Mouse (Mus musculus) embryonic facial prominence, embryonic 11.5 days (tissue): ENCODE results near the gene Bphl. TPM values are rescaled to one million over a fixed set of nuclear protein-coding genes. Genes with fewer than 3 reads are reported as not detected.

ENCODE experiments used
- ATAC-seq: fragments of 200-750 bp; cut with Nextera tagmentation; replicated peaks from 2 replicates; pipeline ENCODE4 v1.8.0; 2017; ENCODE audit warnings: low read depth; ENCODE audit not compliant: insufficient number of reproducible peaks, low FRiP score, low TSS enrichment
- DNase-seq: peaks from one replicate; pipeline ENCODE4 v3.0.0-alpha.2; 2015; ENCODE audit warnings: low spot score
- H3K27ac ChIP-seq: fragments of 300-500 bp; sonication (generic); replicated peaks from 2 replicates; pipeline ENCODE4 v1.5.1; 2014; ENCODE audit warnings: mild to moderate bottlenecking, low read depth, low read length, control low read depth
- H3K27me3 ChIP-seq: fragments of 300-500 bp; sonication (generic); 2 replicates; pipeline ENCODE4 v1.6.1; 2014; ENCODE audit warnings: mild to moderate bottlenecking, low read length, moderate library complexity, mixed read lengths; ENCODE audit not compliant: control insufficient read depth, insufficient read depth
- H3K36me3 ChIP-seq: fragments of 300-500 bp; sonication (generic); replicated peaks from 2 replicates; pipeline ENCODE4 v1.6.1; 2014; ENCODE audit warnings: low read depth, mild to moderate bottlenecking, low read length, moderate library complexity, mixed read lengths; ENCODE audit not compliant: control insufficient read depth, insufficient read depth
- H3K4me1 ChIP-seq: fragments of 300-500 bp; sonication (generic); 2 replicates; pipeline ENCODE4 v1.6.1; 2014; ENCODE audit warnings: low read length, mixed read lengths; ENCODE audit not compliant: control insufficient read depth, insufficient read depth
- H3K4me2 ChIP-seq: fragments of 300-500 bp; sonication (generic); 2 replicates; pipeline ENCODE4 v1.6.1; 2014; ENCODE audit warnings: low read depth, mild to moderate bottlenecking, control low read depth, low read length, moderate library complexity
- H3K4me3 ChIP-seq: fragments of 300-500 bp; sonication (generic); 2 replicates; pipeline ENCODE4 v1.5.1; 2014; ENCODE audit warnings: low read depth, low read length, control low read depth
- H3K9ac ChIP-seq: fragments of 300-500 bp; sonication (generic); replicated peaks from 2 replicates; pipeline ENCODE4 v1.6.1; 2014; ENCODE audit warnings: mild to moderate bottlenecking, control low read depth, low read length
- H3K9me3 ChIP-seq: fragments of 300-500 bp; sonication (generic); replicated peaks from 2 replicates; pipeline ENCODE4 v1.6.1; 2016; ENCODE audit warnings: mild to moderate bottlenecking, low read length, inconsistent platforms, mixed read lengths; ENCODE audit not compliant: control insufficient read depth
- WGBS: fragments of 180-500 bp; shearing (Covaris S2); extraction: QIAGEN DNeasy Blood & Tissue Kit; methylation state at CpG from one replicate; pipeline ENCODE4 v1.1.7; 2014; 5-methylcytosine and 5-hydroxymethylcytosine counted together
- polyA plus RNA-seq: library from polyadenylated mRNA; unstranded; fragments of >200 nt; fragmentation: Nextera tagmentation; extraction: Ambion mirVana; gene quantifications from 2 replicates; pipeline ENCODE4 v1.2.1, GENCODE M21; 2014

Bphl gene
- polyA plus RNA-seq, 1 experiment from 2014 or later = 42.8 TPM

GRCm38 (mm10) chr13:34109677-34110058, 72.3 kb downstream of the Bphl start:
- Histone ChIP-seq H3K4me3 (no peak overlapping the region), H3K9me3 (no peaks in the 10 kb centered on the region), H3K4me1 (no peaks in the 10 kb centered on the region), H3K9ac (no peak overlapping the region), H3K4me2 (no peak overlapping the region), H3K27ac (no peak overlapping the region), H3K36me3 (no peaks in the 10 kb centered on the region), H3K27me3 (no peaks in the 10 kb centered on the region)
- peak; percentile 14 for DNase-seq
- no peak for ATAC-seq
- 37% methylated on average over 4 of the region's 4 CpGs for WGBS

GRCm38 (mm10) chr13:34111019-34111418, 73.6 kb downstream of the Bphl start:
- no peak overlapping the region for H3K27ac ChIP-seq
- no peaks in the 10 kb centered on the region for H3K4me1 ChIP-seq
- H3K9ac ChIP-seq = no peak overlapping the region
- DNase-seq (no peak), ATAC-seq (no peak)
- H3K4me2 ChIP-seq = no peak overlapping the region
- H3K9me3 ChIP-seq = no peaks in the 10 kb centered on the region
- no peaks in the 10 kb centered on the region for H3K36me3 ChIP-seq
- WGBS = 65% methylated on average over 5 of the region's 5 CpGs
- H3K27me3 ChIP-seq = no peaks in the 10 kb centered on the region
- H3K4me3 ChIP-seq = no peak overlapping the region

- no peaks in the 10 kb centered on the region for H3K36me3 ChIP-seq
- no peak overlapping the region for H3K9ac ChIP-seq
- no peak overlapping the region for H3K4me3 ChIP-seq
- no peaks in the 10 kb centered on the region for H3K4me1 ChIP-seq
- H3K4me2 ChIP-seq = no peak overlapping the region
- WGBS = 94% methylated on average over 3 of the region's 3 CpGs
- H3K27me3 ChIP-seq = no peaks in the 10 kb centered on the region
- no peak overlapping the region for H3K27ac ChIP-seq
- ATAC-seq (no peak), DNase-seq (no peak)
- H3K9me3 ChIP-seq = no peaks in the 10 kb centered on the region
Measured at GRCm38 (mm10) chr13:34111878-34112277, 74.5 kb downstream of the Bphl start.

- no peaks in the 10 kb centered on the region for H3K4me1 ChIP-seq
- DNase-seq (no peak), ATAC-seq (no peak)
- no peak overlapping the region for H3K9ac ChIP-seq
- no peak overlapping the region for H3K4me3 ChIP-seq
- WGBS = 89% methylated on average over 5 of the region's 5 CpGs
- H3K27me3 ChIP-seq = no peaks in the 10 kb centered on the region
- no peaks in the 10 kb centered on the region for H3K36me3 ChIP-seq
- no peak overlapping the region for H3K27ac ChIP-seq
- H3K9me3 ChIP-seq = no peaks in the 10 kb centered on the region
- H3K4me2 ChIP-seq = no peak overlapping the region
Measured at GRCm38 (mm10) chr13:34112369-34113081, 75.1 kb downstream of the Bphl start.

GRCm38 (mm10) chr13:34113086-34113485, 75.7 kb downstream of the Bphl start:
- Histone ChIP-seq H3K9me3 (no peaks in the 10 kb centered on the region), H3K27me3 (no peaks in the 10 kb centered on the region), H3K4me1 (no peaks in the 10 kb centered on the region), H3K4me3 (no peak overlapping the region), H3K36me3 (no peaks in the 10 kb centered on the region), H3K4me2 (no peak overlapping the region), H3K27ac (no peak overlapping the region), H3K9ac (no peak overlapping the region)
- 87% methylated on average over 3 of the region's 3 CpGs for WGBS
- ATAC-seq = no peak
- DNase-seq = no peak

- Histone ChIP-seq H3K9ac (no peak overlapping the region), H3K4me1 (no peaks in the 10 kb centered on the region), H3K27me3 (no peaks in the 10 kb centered on the region), H3K36me3 (no peaks in the 10 kb centered on the region), H3K9me3 (no peaks in the 10 kb centered on the region), H3K4me2 (no peak overlapping the region), H3K4me3 (no peak overlapping the region), H3K27ac (no peak overlapping the region)
- 68% methylated on average over 4 of the region's 4 CpGs for WGBS
- DNase-seq (peak; percentile 12), ATAC-seq (no peak)
Measured at GRCm38 (mm10) chr13:34114654-34115053, 77.3 kb downstream of the Bphl start.

- no peaks in the 10 kb centered on the region for H3K9me3 ChIP-seq
- H3K4me2 ChIP-seq = no peak overlapping the region
- no peaks in the 10 kb centered on the region for H3K27me3 ChIP-seq
- 71% methylated on average over 6 of the region's 6 CpGs for WGBS
- ATAC-seq = no peak
- DNase-seq = no peak
- no peak overlapping the region for H3K27ac ChIP-seq
- H3K4me1 ChIP-seq = no peaks in the 10 kb centered on the region
- no peaks in the 10 kb centered on the region for H3K36me3 ChIP-seq
- H3K4me3 ChIP-seq = no peak overlapping the region
- H3K9ac ChIP-seq = no peak overlapping the region
Measured at GRCm38 (mm10) chr13:34116508-34116907, 79.1 kb downstream of the Bphl start.

GRCm38 (mm10) chr13:34118816-34119215, 81.4 kb downstream of the Bphl start:
- no peaks in the 10 kb centered on the region for H3K4me1 ChIP-seq
- ATAC-seq = no peak
- H3K4me3 ChIP-seq = no peak overlapping the region
- no peak overlapping the region for H3K9ac ChIP-seq
- no peak overlapping the region for H3K4me2 ChIP-seq
- no peaks in the 10 kb centered on the region for H3K36me3 ChIP-seq
- WGBS = 85% methylated on average over 4 of the region's 4 CpGs
- H3K27ac ChIP-seq = no peak overlapping the region
- H3K9me3 ChIP-seq = no peaks in the 10 kb centered on the region
- H3K27me3 ChIP-seq = no peaks in the 10 kb centered on the region
- DNase-seq = no peak
